7 mouse cellular contexts compared by ENCODE assay signal in genomic region chr3:115737785-115738318, GRCm38 (mm10). TPM values are rescaled to one million over a fixed set of nuclear protein-coding genes. Genes with fewer than 3 reads are reported as not detected.
DNase-seq lines count a peak whose midpoint lies in the region; ATAC-seq and TF ChIP-seq lines count a peak whose summit lies in the region.

No protein-coding gene starts in this region.

- H3K4me2 ChIP-seq in limb, embryonic 11.5 days (ENCODE audit: low read depth, severe bottlenecking): no peak overlapping the region
- H3K4me2 ChIP-seq in stomach, postnatal 0 days (replicated peaks; ENCODE audit: low read depth): no peak overlapping the region

- no peak for ATAC-seq in limb, embryonic 11.5 days (ENCODE audit: insufficient number of reproducible peaks, low FRiP score, low TSS enrichment, low read depth)
- ATAC-seq in stomach, postnatal 0 days (ENCODE audit: low FRiP score, low TSS enrichment): no peak

- no peak overlapping the region for H3K27ac ChIP-seq in limb, embryonic 11.5 days (replicated peaks; ENCODE audit: low read depth, low read length)
- H3K27ac ChIP-seq in limb, embryonic 10.5 days: no peak overlapping the region
- peak overlapping the region; percentile 40 for H3K27ac ChIP-seq in layer of hippocampus, adult 2 months
- H3K27ac ChIP-seq in stomach, postnatal 0 days (replicated peaks): no peak overlapping the region

- no peaks in the 10 kb centered on the region for H3K9me3 ChIP-seq in limb, embryonic 11.5 days (ENCODE audit: control insufficient read depth, low read length)
- H3K9me3 ChIP-seq in limb, embryonic 10.5 days (replicated peaks): no peaks in the 10 kb centered on the region
- H3K9me3 ChIP-seq in stomach, postnatal 0 days (ENCODE audit: control insufficient read depth, low read length): no peaks in the 10 kb centered on the region

- H3K4me3 ChIP-seq in limb, embryonic 11.5 days (ENCODE audit: low read depth, low read length): no peak overlapping the region
- H3K4me3 ChIP-seq in limb, embryonic 10.5 days: no peak overlapping the region
- no peak overlapping the region for H3K4me3 ChIP-seq in layer of hippocampus, adult 2 months
- H3K4me3 ChIP-seq in stomach, postnatal 0 days (ENCODE audit: low read depth, low read length): no peak overlapping the region

- WGBS in limb, embryonic 11.5 days: 46% methylated on average over 11 of the region's 11 CpGs
- 68% methylated on average over 11 of the region's 11 CpGs for WGBS in limb, embryonic 10.5 days
- WGBS in stomach, postnatal 0 days: 52% methylated on average over 11 of the region's 11 CpGs

- H3K4me1 ChIP-seq in limb, embryonic 11.5 days (ENCODE audit: control insufficient read depth, insufficient read depth, low read length): peaks cover 4% of the 10 kb centered on the region; the same call in 1 of the 2 replicates
- peaks cover 5% of the 10 kb centered on the region; the same call in 1 of the 2 replicates for H3K4me1 ChIP-seq in limb, embryonic 10.5 days
- no peaks in the 10 kb centered on the region for H3K4me1 ChIP-seq in stomach, postnatal 0 days (replicated peaks; ENCODE audit: control insufficient read depth, insufficient read depth)

- TF ChIP-seq EP300 in stomach, postnatal 0 days (optimal IDR thresholded peaks at IDR 0.05): no peak

- no peak for TF ChIP-seq CTCF in layer of hippocampus, adult 2 months (conservative IDR thresholded peaks at IDR 0.05)
- no peak for TF ChIP-seq CTCF in stomach, postnatal 0 days (IDR thresholded peaks at IDR 0.05; ENCODE audit: low read depth)

- peak; percentile 45 for DNase-seq in limb, embryonic 11.5 days (ENCODE audit: low spot score)
- DNase-seq in limb, embryonic 10.5 days (ENCODE audit: low spot score): no peak
- DNase-seq in forelimb bud, embryonic 11.5 days (ENCODE audit: low read depth, low spot score): peak; percentile 75
- peak; percentile 14 to 20 for DNase-seq in layer of hippocampus, adult 2 months (ENCODE audit: low spot score in 2 of 2)
- DNase-seq in right cerebral cortex, adult 18-20 months: peak; percentile 15
- no peak for DNase-seq in stomach, postnatal 0 days (ENCODE audit: low spot score)
- DNase-seq in spleen, postnatal 4 days (ENCODE audit: low spot score in 2 of 2): no peak

- H3K36me3 ChIP-seq in limb, embryonic 11.5 days (ENCODE audit: control insufficient read depth, insufficient read depth, low read length): no peaks in the 10 kb centered on the region
- no peaks in the 10 kb centered on the region for H3K36me3 ChIP-seq in limb, embryonic 10.5 days
- no peaks in the 10 kb centered on the region for H3K36me3 ChIP-seq in stomach, postnatal 0 days (ENCODE audit: control insufficient read depth, insufficient read depth, low read length)

- H3K27me3 ChIP-seq in limb, embryonic 11.5 days (ENCODE audit: control insufficient read depth, insufficient read depth, low read length): no peaks in the 10 kb centered on the region
- no peaks in the 10 kb centered on the region for H3K27me3 ChIP-seq in limb, embryonic 10.5 days (ENCODE audit: low read depth, poor library complexity, severe bottlenecking)
- no peaks in the 10 kb centered on the region for H3K27me3 ChIP-seq in stomach, postnatal 0 days (ENCODE audit: control insufficient read depth, insufficient read depth, low read length)

- H3K9ac ChIP-seq in limb, embryonic 11.5 days (ENCODE audit: low read length): no peak overlapping the region
- no peak overlapping the region for H3K9ac ChIP-seq in stomach, postnatal 0 days (ENCODE audit: low read length)

RNA-seq across cellular contexts. Expression of gene S1pr1, which starts 23.0 kb away (rescaled TPM):
- 12.0 and 12.2 TPM in 2 replicates for polyA plus RNA-seq in limb, embryonic 11.5 days (2014; fragmentation: Nextera tagmentation; extraction: Ambion mirVana)
- 10.1 and 12.1 TPM in 2 replicates for polyA plus RNA-seq in limb, embryonic 10.5 days (2016; fragmentation: Nextera tagmentation; extraction: Ambion mirVana)
- total RNA-seq in layer of hippocampus, adult 2 months (2021): 100 to 1,000 TPM in 1 of 2 experiments, 10 to 100 TPM in 1; 92.8 to 108 TPM
- polyA plus RNA-seq in stomach, postnatal 0 days (2015; fragmentation: Nextera tagmentation; extraction: Ambion mirVana): 6.6 and 6.7 TPM in 2 replicates

Comparison
In these comparisons a context has a peak if more than half of its experiments do, and no peak if none do; other contexts are left out.
1. DNase-seq: peak in limb, embryonic 11.5 days (single experiment), forelimb bud, embryonic 11.5 days (single experiment), layer of hippocampus, adult 2 months (2 of 2) and right cerebral cortex, adult 18-20 months (single experiment); none in limb, embryonic 10.5 days (single experiment), stomach, postnatal 0 days (single experiment) and spleen, postnatal 4 days (0 of 2).